Mouse (Mus musculus) lung, embryonic 15.5 days (tissue): ENCODE measurements around the gene Vmn1r86. TPM values are rescaled to one million over a fixed set of nuclear protein-coding genes. Genes with fewer than 3 reads are reported as not detected.
A peak's percentile ranks its signal among the peaks of the same experiment; 100 is the strongest.
"Not testable (repeated sequence)": the region's sequence is repeated elsewhere in the genome, so short reads cannot be mapped to it uniquely, and the experiment has no call there.

Experiments
- ATAC-seq: fragments of 200-750 bp; cut with Nextera tagmentation; 2 replicates; pipeline ENCODE4 v1.8.0; 2017; ENCODE audit warnings: moderate number of reproducible peaks, borderline replicate concordance; ENCODE audit not compliant: low FRiP score, low TSS enrichment; ENCODE audit errors: extremely low read depth
- H3K27ac ChIP-seq: fragments of 300-500 bp; sonication (generic); 2 replicates; pipeline ENCODE4 v1.5.1; 2015; ENCODE audit warnings: moderate library complexity, mild to moderate bottlenecking, inconsistent platforms
- H3K27me3 ChIP-seq: fragments of 300-500 bp; sonication (generic); 2 replicates; pipeline ENCODE4 v1.6.1; 2015; ENCODE audit warnings: inconsistent platforms
- H3K36me3 ChIP-seq: fragments of 300-500 bp; sonication (generic); 2 replicates; pipeline ENCODE4 v1.6.1; 2015; ENCODE audit warnings: inconsistent platforms
- H3K4me1 ChIP-seq: fragments of 300-500 bp; sonication (generic); 2 replicates; pipeline ENCODE4 v1.6.1; 2015; ENCODE audit warnings: inconsistent platforms
- H3K4me2 ChIP-seq: fragments of 300-500 bp; sonication (generic); 2 replicates; pipeline ENCODE4 v1.6.1; 2015; ENCODE audit warnings: inconsistent platforms, mild to moderate bottlenecking, moderate library complexity
- H3K4me3 ChIP-seq: fragments of 300-500 bp; sonication (generic); 2 replicates; pipeline ENCODE4 v1.5.1; 2015; ENCODE audit warnings: mild to moderate bottlenecking, inconsistent platforms
- H3K9ac ChIP-seq: fragments of 300-500 bp; sonication (generic); 2 replicates; pipeline ENCODE4 v1.6.1; 2015; ENCODE audit warnings: inconsistent platforms
- H3K9me3 ChIP-seq: fragments of 300-500 bp; sonication (generic); 2 replicates; pipeline ENCODE4 v1.6.1; 2016; ENCODE audit warnings: inconsistent platforms
- WGBS: fragments of 180-500 bp; shearing (Covaris S2); methylation state at CpG from one replicate; pipeline ENCODE4 v1.1.7; 2015; 5-methylcytosine and 5-hydroxymethylcytosine counted together
- polyA plus RNA-seq: library from polyadenylated mRNA; unstranded; fragments of >200 nt; fragmentation: Nextera tagmentation; extraction: Ambion mirVana; gene quantifications from 2 replicates; pipeline ENCODE4 v1.2.1, GENCODE M21; 2015

Gene Vmn1r86
- polyA plus RNA-seq = not detected in 2 replicates

DNA sequence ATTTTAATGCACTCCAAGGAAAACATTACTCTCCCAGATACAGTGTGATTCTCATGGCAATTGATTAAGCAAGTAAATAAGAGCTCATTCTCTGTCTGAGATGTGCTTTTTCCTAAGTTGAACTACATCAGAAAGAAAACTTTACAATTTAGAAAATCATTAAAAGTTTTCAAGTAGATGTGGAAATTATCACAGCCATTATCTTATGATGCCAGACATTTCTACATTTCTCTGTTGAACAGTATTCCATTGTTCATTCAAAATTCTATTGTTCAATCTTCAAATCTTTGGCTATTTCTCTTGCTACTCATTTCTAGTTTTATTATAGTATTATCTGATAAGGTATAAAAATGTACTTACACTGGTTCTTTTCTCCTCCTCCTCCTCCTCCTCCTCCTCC lies at the start of gene Vmn1r86:
Gene Vmn1r86, minus strand, starts transcription at position 101 of the 400 bp plus-strand sequence.
- no peak for ATAC-seq
- Histone ChIP-seq H3K4me3 (no peak within 1 kb of the TSS), H3K27ac (no peak within 1 kb of the TSS), H3K9me3 (no peaks in the 10 kb centered on the region), H3K36me3 (no peaks in the 10 kb centered on the region), H3K4me2 (no peak within 1 kb of the TSS), H3K27me3 (no peaks in the 10 kb centered on the region), H3K9ac (no peak within 1 kb of the TSS), H3K4me1 (no peaks in the 10 kb centered on the region)

DNA sequence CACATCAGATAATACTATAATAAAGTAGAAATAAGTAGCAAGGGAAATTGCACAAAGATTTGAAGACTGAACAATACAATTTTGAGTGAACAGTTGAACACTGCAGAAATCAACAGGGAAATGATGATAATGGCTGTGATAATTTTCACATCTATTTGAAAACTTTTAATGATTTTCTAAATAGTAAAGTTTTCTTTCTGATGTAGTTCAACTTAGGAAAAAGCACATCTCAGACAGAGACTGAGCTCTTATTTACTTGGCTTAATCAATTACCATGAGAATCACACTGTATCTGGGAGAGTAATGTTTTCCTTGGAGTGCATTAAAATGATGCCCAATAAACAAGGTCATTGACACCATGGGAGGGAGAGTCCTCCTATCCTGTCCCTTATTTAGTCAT lies 39.6 kb upstream of the Vmn1r86 start, which contains the start of gene Vmn1r88:
Gene Vmn1r88, plus strand, starts transcription at position 301 of the 400 bp plus-strand sequence.
- Histone ChIP-seq H3K27me3 (no peaks in the 10 kb centered on the region), H3K9me3 (no peaks in the 10 kb centered on the region), H3K27ac (no peak within 1 kb of the TSS), H3K4me3 (no peak within 1 kb of the TSS), H3K4me1 (no peaks in the 10 kb centered on the region), H3K36me3 (no peaks in the 10 kb centered on the region), H3K9ac (no peak within 1 kb of the TSS), H3K4me2 (no peak within 1 kb of the TSS)
- no peak for ATAC-seq

GRCm38 (mm10) chr7:13140057-13140456 lies 20.3 kb upstream of the Vmn1r86 start, which contains the start of gene Vmn1r87:
Gene Vmn1r87 (minus strand): TSS chr7:13140157.
- no peak within 1 kb of the TSS for H3K4me2 ChIP-seq
- 79% methylated on average over 1 of the region's 1 CpGs for WGBS
- H3K36me3 ChIP-seq = no peaks in the 10 kb centered on the region

DNA sequence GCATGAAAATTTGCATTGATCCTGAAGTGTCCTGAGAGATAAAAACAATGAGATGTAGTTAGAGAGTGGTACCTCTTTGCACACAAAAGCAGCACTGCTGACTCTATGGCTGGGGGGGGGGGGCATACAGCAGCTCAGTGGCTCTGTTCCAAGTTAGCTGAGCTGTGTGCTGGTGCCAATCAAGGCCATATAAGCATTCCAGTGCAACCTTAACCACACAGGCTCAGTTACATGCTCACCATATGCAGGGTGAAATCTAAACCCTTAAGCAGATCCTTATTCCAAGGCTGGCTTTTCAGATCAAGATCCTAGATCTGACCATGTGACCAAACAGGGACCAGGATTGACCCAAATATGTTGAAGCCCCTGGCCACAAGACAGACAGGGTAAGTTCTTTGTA lies 17.6 kb upstream of the Vmn1r86 start:
- Histone ChIP-seq H3K4me3 (no peak overlapping the region), H3K27me3 (no peaks in the 10 kb centered on the region), H3K27ac (no peak overlapping the region), H3K9ac (no peak overlapping the region), H3K36me3 (no peaks in the 10 kb centered on the region), H3K9me3 (no peaks in the 10 kb centered on the region), H3K4me2 (no peak overlapping the region), H3K4me1 (no peaks in the 10 kb centered on the region)
- ATAC-seq = no peak

More at GRCm38 (mm10) chr7:13140057-13140456, 20.3 kb upstream of the Vmn1r86 start, which contains the start of gene Vmn1r87:
- Histone ChIP-seq H3K4me3 (no peak within 1 kb of the TSS), H3K4me1 (no peaks in the 10 kb centered on the region), H3K9me3 (no peaks in the 10 kb centered on the region), H3K9ac (no peak within 1 kb of the TSS), H3K27ac (no peak within 1 kb of the TSS), H3K27me3 (no peaks in the 10 kb centered on the region)
- ATAC-seq = no peak

DNA sequence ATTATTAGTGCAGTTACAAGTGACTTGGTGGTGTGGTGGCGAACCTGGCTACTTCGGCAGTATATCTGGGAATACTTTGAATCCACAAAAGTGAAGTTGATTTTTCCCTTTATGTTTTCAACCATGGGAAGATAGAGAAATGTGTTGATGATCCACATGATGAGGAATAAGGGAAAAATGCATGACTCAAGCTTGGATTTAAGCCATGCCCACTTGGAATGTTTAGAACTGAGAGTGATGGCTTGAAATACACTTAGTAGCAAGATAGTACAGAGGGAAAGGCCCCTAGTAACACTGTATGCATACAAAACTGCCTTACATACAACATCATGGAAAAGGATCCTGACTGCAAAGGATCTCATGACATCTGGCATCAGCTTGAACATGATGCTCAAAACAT lies 12.1 kb upstream of the Vmn1r86 start:
- Histone ChIP-seq H3K36me3 (no peaks in the 10 kb centered on the region), H3K27me3 (no peaks in the 10 kb centered on the region), H3K4me3 (no peak overlapping the region), H3K9ac (no peak overlapping the region), H3K27ac (no peak overlapping the region), H3K4me1 (no peaks in the 10 kb centered on the region), H3K4me2 (no peak overlapping the region), H3K9me3 (no peaks in the 10 kb centered on the region)
- 86% methylated on average over 2 of the region's 2 CpGs for whole genome bisulfite sequencing
- ATAC-seq = no peak

DNA sequence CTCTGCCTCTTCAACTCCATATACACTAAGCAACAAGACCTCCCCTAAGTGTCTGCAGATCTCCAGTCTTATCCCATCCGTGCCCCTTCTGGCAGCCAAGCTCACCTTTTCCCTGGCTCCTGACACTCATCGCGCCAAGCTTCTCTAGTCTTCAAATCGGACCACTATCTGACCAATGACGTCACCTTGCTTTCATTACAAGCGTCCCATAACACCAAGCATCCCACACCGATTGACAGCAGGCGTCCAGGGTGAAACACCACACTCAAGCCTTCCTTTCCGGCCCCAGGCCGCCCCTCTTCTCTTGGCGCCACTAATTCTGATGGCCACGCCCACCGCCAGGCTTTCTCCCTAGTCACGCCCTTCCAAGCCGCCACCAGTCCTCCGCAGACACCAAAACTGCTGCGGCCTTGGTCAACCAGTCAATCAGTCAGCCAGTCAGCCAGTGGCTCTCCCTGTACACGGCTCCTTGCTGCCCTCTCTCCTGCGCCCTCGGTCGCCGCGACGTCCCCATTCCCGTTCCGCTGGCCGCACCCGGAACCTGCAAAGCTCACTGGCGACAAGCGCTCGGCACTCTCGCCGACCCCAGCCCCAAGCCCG lies 3.9 kb upstream of the Vmn1r86 start:
- not testable (repeated sequence) for H3K36me3 ChIP-seq, H3K9me3 ChIP-seq, H3K4me3 ChIP-seq, H3K9ac ChIP-seq, H3K4me1 ChIP-seq, H3K27ac ChIP-seq, H3K27me3 ChIP-seq
- peak overlapping the region; percentile 46 for H3K4me2 ChIP-seq
- under 1% methylated on average over 19 of the region's 34 CpGs for WGBS
- ATAC-seq = peak; percentile 86

DNA sequence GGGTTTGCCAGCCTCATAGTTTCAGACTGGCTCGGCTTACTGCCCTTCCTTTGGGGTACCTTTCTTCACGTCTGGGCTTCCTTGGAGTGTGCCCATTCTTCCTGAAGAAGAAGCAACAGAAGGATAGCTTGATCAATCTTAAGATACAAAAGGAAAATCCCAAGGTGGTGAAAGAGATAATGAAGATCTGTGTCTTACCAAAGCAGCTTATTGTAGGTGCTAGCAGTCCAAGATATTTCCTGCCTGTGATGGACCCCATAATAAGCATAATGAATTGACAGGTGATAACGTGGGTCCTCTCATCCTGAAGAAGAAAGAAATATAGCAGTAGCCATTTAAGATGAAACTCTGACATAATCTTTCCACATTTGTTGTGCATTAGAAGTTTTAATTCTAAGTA lies 24.6 kb downstream of the Vmn1r86 start, which contains the start of gene Vmn1r85:
Gene Vmn1r85, minus strand, starts transcription at position 101 of the 400 bp plus-strand sequence.
- Histone ChIP-seq H3K36me3 (no peaks in the 10 kb centered on the region), H3K4me2 (no peak within 1 kb of the TSS), H3K4me3 (no peak within 1 kb of the TSS), H3K9me3 (no peaks in the 10 kb centered on the region), H3K4me1 (no peaks in the 10 kb centered on the region), H3K27me3 (no peaks in the 10 kb centered on the region), H3K9ac (no peak within 1 kb of the TSS), H3K27ac (no peak within 1 kb of the TSS)
- WGBS = 45% methylated on average over 3 of the region's 3 CpGs
- ATAC-seq = no peak

DNA sequence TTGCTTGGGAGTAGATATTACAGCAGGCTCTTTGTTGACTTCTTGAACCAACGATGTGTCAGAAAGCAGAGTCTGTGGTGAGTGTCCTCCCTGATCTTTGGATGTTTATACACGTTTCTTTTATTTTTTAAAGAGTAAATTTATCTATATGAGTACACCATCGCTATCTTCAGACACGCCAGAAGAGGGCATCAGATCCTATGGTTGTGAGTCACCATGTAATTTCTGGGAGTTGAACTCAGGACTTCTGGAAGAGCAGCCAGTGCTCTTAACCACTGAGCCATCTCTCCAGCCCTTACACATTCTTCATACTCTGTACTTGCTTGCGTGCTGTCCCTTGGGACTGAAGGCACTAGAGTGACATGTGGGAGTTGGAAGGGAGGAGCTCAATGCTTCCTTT lies 47.4 kb downstream of the Vmn1r86 start:
- no peaks in the 10 kb centered on the region for H3K27me3 ChIP-seq
- no peak for ATAC-seq
- H3K4me1 ChIP-seq = no peaks in the 10 kb centered on the region
- H3K9ac ChIP-seq = no peak overlapping the region
- no peaks in the 10 kb centered on the region for H3K36me3 ChIP-seq
- no peak overlapping the region for H3K4me2 ChIP-seq
- WGBS = 57% methylated on average over 5 of the region's 5 CpGs
- no peak overlapping the region for H3K4me3 ChIP-seq
- H3K27ac ChIP-seq = no peak overlapping the region
- H3K9me3 ChIP-seq = no peaks in the 10 kb centered on the region

DNA sequence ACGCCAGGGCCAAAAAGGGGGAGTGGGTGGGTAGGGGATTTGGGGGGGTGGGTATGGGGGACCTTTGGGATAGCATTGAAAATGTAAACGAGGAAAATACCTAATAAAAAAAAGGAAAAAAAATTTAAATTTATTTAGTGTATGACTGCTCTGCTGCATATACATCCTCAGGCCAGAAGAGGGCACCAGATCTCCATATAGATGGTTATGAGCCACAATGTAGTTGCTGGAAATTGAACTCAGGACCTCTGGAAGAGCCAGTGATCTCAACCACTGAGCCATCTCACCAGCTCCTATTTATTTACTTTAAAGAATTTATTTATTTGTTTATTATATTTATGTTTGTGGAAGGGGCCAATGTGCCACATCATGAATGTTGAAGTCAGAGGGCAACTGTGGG lies 56.3 kb downstream of the Vmn1r86 start:
- H3K4me2 ChIP-seq, H3K4me1 ChIP-seq, H3K9ac ChIP-seq, ATAC-seq, H3K27ac ChIP-seq, H3K9me3 ChIP-seq, H3K36me3 ChIP-seq, H3K27me3 ChIP-seq, H3K4me3 ChIP-seq: not testable (repeated sequence)
- WGBS = 53% methylated on average over 2 of the region's 2 CpGs

DNA sequence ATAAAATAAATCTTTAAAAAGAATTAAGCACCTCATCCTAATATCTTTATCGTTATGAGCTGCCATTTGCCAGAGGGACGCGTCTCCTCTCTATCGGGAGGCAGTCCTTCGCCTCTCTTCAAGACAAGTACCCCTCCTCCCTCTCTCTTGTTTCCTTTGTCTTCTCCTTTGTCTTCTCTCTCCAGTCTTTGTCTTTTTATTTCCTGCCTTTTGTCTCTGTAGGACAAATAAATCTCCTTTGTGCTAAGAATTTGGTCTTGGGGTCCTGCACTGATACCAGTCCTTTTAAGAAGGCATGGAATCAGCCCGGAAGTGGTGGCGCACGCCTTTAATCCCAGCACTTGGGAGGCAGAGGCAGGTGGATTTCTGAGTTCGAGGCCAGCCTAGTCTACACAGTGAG lies 60.2 kb downstream of the Vmn1r86 start:
- Histone ChIP-seq H3K27ac (no peak overlapping the region), H3K36me3 (no peaks in the 10 kb centered on the region), H3K27me3 (no peaks in the 10 kb centered on the region), H3K4me3 (no peak overlapping the region), H3K9ac (no peak overlapping the region), H3K4me2 (no peak overlapping the region), H3K9me3 (no peaks in the 10 kb centered on the region), H3K4me1 (no peaks in the 10 kb centered on the region)
- ATAC-seq = no peak
- 92% methylated on average over 9 of the region's 9 CpGs for WGBS

GRCm38 (mm10) chr7:13056913-13057700 lies 62.6 kb downstream of the Vmn1r86 start:
- 62% methylated on average over 8 of the region's 8 CpGs for WGBS

GRCm38 (mm10) chr7:13054287-13055010 lies 65.3 kb downstream of the Vmn1r86 start, which contains the start of gene Mzf1:
Gene Mzf1 (minus strand): TSS chr7:13054764.
- peaks cover 5% of the 10 kb centered on the region for H3K4me1 ChIP-seq
- ATAC-seq = peak; percentile 91
- H3K27me3 ChIP-seq = no peaks in the 10 kb centered on the region
- peak within 1 kb of the TSS; percentile 88 for H3K27ac ChIP-seq
- H3K9me3 ChIP-seq = no peaks in the 10 kb centered on the region
- H3K9ac ChIP-seq = peak within 1 kb of the TSS; percentile 64
- H3K4me3 ChIP-seq = peak within 1 kb of the TSS; percentile 66
- H3K36me3 ChIP-seq = no peaks in the 10 kb centered on the region
- peak within 1 kb of the TSS; percentile 80 for H3K4me2 ChIP-seq
- under 1% methylated on average over 41 of the region's 41 CpGs for WGBS

More at GRCm38 (mm10) chr7:13056913-13057700, 62.6 kb downstream of the Vmn1r86 start:
- Histone ChIP-seq H3K36me3 (no peaks in the 10 kb centered on the region), H3K27me3 (no peaks in the 10 kb centered on the region), H3K9me3 (no peaks in the 10 kb centered on the region), H3K4me3 (no peak overlapping the region), H3K27ac (no peak overlapping the region), H3K4me2 (no peak overlapping the region), H3K4me1 (peaks cover 5% of the 10 kb centered on the region), H3K9ac (no peak overlapping the region)
- ATAC-seq = no peak
